Mouse (Mus musculus): ENCODE results near the gene Spata21.
A peak's percentile ranks its signal among the peaks of the same experiment; 100 is the strongest.

Spata21 gene

GRCm38 (mm10) chr4:141088033-141088432 is at the start of gene Spata21:
Gene Spata21 (plus strand): TSS chr4:141088333.
- no peak for DNase-seq

GRCm38 (mm10) chr4:141041117-141041516 is 47.0 kb upstream of the Spata21 start:
- peak; percentile 67 for DNase-seq

DNA sequence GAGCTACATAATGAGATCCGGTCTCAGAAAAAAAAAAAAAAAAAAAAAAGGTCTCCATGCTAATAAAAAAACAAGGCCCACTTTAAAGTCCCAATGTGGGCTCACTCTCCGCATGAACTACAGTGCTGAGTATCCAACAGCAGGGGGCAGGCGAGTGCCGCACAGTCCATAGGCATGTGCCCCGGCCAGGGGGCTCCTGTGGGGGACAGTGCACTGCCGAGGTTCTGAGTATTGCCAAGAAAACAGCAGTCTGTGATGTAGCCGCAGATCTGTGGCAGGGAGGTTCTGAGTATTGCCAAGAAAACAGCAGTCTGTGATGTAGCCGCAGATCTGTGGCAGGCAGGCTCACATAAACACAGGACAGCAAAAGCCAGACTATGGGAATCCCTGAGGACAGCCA is 43.3 kb upstream of the Spata21 start:
- DNase-seq, result peak; percentile 87

DNA sequence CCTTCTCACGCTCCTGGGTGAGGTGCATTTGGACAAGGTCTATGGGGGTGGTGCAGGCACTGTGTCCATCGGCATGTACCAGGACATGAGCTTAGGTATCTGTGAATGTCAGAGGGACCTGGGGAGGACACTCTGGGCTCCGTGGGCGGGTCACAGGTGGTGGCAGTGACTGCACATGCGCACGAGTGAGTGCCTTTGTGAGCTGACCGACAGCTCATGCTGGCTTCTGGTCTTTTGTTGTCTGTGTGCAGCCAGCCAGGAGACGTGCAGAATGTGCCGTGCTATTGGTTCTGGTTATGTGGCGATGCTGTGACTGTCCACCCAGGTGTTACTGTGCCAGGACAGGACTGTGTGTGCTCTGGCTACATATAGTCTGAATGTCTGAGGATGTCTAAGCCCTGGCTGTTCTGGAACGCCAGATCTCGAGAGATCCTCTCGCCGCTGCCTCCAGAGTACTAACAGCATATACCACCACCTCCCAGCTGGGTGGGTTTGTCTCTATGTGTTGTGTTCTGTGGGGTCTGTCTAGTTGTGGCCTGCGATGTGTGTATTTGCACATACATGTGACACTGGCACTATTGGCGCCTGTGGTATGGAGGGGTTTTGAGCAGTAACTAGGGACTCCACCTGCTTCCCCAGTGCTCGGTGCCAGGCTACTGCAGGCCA is 39.2 kb upstream of the Spata21 start:
- DNase-seq, result no peak

DNA sequence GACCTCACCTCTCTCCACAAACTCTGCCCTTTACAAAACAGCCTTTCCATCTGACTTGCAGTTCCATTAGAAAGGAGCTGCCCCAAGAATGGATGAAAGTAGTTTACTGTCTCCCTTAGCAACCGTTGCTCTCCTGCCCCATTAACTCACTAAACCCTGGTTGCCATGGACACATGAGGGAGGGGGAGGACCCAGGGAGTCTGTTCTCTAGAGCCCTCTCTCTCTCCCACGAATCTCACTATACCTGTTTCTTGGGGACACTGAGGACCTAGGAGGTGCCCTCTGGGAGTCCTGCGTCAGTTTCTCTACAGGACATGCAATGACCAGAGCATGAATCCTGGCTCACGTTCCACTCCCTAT is 38.7 kb upstream of the Spata21 start:
- peak; percentile 61 for DNase-seq

DNA sequence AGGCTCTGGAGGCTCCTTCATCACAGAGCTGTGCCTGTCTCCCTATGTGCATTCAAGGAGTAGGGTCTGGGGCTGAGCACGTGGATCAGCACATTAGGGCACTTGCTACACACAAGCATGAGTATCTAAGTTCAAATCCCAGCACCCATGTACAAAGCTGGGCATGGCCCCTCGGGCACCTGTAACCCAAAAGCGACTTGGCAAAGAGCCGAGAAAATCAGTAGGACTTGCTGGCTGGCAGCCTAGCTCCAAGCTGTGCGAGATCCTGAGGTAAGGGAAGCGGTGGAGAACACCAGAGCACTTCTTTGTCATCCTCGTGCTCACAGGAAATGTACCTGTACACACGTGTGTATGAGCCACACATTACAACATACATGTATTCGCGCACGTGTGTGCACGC is 35.7 kb upstream of the Spata21 start:
- no peak for DNase-seq

GRCm38 (mm10) chr4:141053138-141053537 is 35.0 kb upstream of the Spata21 start:
- DNase-seq, result peak; percentile 63

DNA sequence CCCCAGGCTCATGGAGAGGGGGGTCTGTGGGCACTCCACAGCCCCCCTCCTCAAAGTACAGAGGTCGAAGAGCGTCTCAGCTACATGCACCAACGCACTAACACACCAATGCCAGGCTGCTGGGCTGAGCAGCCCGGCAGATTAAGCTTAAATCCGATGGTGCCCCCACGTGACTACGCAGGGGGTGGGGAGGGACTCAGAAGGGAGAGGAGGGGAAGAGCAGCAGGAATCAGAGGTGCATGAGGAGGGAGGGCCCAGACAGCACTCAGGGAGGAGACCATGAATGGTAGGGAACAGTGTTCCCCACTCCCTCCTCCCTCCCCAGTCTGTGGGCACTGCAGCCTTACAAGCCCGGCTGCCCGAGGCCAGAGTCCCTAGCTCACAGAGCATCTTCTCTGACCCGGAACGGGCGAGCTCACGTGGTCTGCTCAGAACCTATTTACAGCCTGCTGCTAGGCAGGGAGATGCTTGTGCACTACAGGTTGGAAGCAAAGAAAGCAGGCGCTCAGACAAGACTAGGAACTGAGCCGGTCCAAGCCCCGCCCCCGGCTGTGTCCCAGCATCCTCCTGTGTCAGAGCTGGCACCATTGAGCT is 34.5 kb upstream of the Spata21 start:
- peak; percentile 87 for DNase-seq

GRCm38 (mm10) chr4:141056970-141057369 is 31.2 kb upstream of the Spata21 start:
- no peak for DNase-seq

DNA sequence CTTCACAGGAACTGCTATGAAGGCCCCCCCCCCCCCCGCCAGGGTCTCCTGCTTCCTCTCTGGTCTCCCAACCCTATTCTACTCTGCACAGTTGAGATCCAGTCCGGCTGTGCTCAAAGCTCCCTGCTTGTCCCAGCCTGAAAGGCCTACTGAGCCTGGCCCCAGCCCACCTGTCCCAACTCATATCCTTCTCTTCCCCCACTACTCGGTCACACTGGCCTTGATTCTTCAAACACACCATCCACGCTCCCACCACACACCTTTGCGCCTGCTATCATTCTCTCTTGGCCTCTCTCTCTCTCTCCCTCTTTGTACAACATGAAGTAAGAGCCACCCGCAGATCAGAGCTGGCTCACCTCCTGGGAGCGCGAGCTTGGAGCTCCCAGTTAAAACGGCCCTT is 29.3 kb upstream of the Spata21 start:
- DNase-seq, result peak; percentile 9

GRCm38 (mm10) chr4:141059616-141060425 is 28.3 kb upstream of the Spata21 start:
- DNase-seq, result peak; percentile 17

DNA sequence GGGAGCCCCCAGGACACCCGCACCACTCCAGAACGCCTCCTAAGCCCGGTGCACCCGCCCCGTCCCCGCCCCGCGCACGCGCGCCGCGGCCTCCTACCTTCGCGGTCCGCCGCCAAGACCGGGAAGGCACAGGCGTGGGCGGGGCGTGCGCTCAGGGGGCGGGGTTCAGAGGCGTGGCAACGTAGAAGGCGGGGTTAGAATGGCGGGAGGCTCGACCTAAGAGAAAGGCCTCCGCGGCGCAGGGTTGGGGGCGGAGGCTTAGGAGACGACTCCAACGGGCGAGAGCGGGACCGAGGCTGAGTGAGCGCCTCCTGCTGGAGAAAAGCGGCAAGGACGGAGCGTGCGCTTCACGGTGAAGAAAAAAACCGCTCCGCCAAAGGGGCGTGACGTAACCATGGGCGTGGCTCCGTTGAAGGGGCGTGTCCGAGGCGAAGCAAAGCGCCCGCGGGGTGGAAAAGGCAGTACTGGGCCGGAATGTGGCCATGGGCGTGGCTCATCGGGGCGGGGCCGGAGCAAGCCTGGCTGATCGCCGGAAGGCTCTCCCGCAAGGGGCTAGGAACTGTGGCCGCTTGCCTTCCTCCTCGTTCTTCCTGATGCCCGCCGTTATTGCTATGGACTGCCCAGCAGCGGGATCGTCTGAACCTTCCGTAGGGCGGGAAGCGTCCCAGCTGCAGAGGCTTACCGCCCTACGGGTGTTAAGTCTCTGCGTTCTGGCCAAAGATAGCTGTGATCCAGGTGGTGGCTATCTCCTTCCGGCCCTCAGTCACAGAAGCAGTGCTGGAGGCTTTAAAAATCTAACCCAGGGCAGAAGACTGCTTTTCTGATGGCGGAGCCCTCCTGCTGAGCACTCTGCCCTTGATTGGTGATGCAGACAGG is 27.5 kb upstream of the Spata21 start, which contains the start of gene Crocc:
Gene Crocc (minus strand): TSS at position 125 of the 876 bp plus-strand sequence.
- DNase-seq, result peak; percentile 100

DNA sequence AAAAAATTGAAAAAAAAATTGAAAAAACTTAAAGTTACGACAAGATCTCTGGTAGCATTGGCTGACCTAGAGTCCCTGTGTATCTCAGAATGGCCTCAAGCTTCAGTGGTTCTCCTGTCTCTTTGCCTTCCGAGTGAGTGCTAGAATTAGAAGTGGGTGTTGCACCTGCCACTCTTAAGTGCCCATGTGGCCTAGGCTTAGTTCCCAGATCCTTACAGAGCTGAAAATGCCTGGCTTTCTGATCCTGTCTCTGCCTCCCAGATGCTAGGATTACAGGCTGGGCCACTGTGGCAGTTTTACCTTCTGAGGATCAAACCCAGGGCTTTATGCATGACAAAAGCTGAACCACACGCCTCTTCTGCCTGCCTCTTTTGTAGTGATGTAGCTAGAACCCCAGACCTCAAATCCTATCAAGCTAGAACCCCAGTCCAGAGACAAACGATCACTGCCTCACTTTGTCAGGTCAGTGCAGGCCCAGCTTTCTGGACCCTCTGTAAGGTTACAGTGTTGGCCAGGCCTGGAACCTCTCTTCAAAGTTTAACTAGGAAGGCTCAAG is 24.0 kb upstream of the Spata21 start:
- DNase-seq, result no peak

- DNase-seq, result peak; percentile 92
Observed at GRCm38 (mm10) chr4:141065123-141065522, 23.0 kb upstream of the Spata21 start.

GRCm38 (mm10) chr4:141066709-141067515 is 21.2 kb upstream of the Spata21 start:
- peak; percentile 82 for DNase-seq

GRCm38 (mm10) chr4:141067516-141068046 is 20.6 kb upstream of the Spata21 start:
- no peak for DNase-seq

- DNase-seq, result no peak
Observed at GRCm38 (mm10) chr4:141068655-141069054, 19.5 kb upstream of the Spata21 start.

DNA sequence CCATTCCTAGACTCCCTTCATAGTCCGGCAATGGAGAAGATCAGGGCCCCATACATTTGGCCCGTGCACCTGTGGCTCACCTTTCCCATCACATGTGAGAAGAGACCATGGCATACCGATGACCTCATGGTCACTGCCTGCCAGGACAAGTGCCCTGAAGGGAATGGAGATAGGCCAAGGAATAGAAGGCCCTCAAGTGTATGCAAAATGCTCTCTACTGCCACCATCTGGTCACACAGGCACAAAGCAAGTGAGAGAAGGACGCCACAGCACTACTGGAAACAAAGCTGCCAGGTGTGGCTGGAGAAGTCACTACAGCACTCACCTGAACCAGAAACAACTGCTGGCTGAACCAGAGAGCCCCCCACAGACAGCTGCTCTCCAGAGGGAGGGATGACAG is 18.4 kb upstream of the Spata21 start:
- DNase-seq, result peak; percentile 71

- no peak for DNase-seq
Observed at GRCm38 (mm10) chr4:141072502-141072901, 15.6 kb upstream of the Spata21 start.

DNA sequence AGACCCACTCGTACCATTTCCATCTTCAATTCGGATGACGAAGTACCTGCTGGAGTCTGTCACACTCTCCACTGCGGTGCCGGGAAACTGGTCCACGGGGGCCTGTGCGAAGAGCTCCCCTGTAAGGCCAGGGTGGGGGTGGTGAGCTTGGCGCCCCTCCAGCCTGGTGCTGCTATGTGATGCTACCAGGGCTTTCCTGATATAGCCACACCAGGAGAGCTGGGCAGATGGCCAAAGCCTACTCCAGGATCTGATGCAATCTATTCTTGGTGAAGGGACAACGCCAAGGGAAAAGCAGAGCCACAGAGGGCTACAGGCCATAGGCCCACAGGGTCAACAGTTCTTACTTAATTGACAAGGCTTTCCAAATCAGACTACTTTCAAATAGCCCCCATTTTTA is 14.5 kb upstream of the Spata21 start:
- DNase-seq, result peak; percentile 65

GRCm38 (mm10) chr4:141074109-141074508 is 14.0 kb upstream of the Spata21 start:
- DNase-seq, result no peak

Data from kidney, postnatal 10 days (tissue).